Mouse (Mus musculus) CH12.LX (cell line): ENCODE data around the gene Pan3. TPM values are rescaled to one million over a fixed set of nuclear protein-coding genes. Genes with fewer than 3 reads are reported as not detected.

Experiments
- DNase-seq: peaks from one replicate; pipeline ENCODE4 v3.0.0-alpha.2; 2013; ENCODE audit errors: extremely low read depth
- H3K27ac ChIP-seq: 2 replicates; pipeline ENCODE4 v1.5.1; 2012; ENCODE audit warnings: low read depth, mild to moderate bottlenecking, control low read depth, moderate library complexity; ENCODE audit not compliant: insufficient read depth
- H3K27me3 ChIP-seq: replicated peaks from 2 replicates; pipeline ENCODE3; 2012; ENCODE audit warnings: inconsistent platforms
- H3K36me3 ChIP-seq, 2 experiments: replicated peaks in 1 of 2; 2 replicates each; pipeline versions ENCODE3 to v1.6.1; 2012; ENCODE audit warnings: inconsistent platforms in 1 of 2, low read length in 1 of 2, mild to moderate bottlenecking in 1 of 2, mixed read lengths in 1 of 2, moderate library complexity in 1 of 2; ENCODE audit not compliant: control insufficient read depth in 1 of 2, insufficient read depth in 1 of 2
- H3K4me1 ChIP-seq, 2 experiments: 2 replicates each; pipeline ENCODE4 v1.6.1; 2012; ENCODE audit warnings: inconsistent platforms in 1 of 2, moderate library complexity in 1 of 2; ENCODE audit not compliant: insufficient read depth in 2 of 2, control insufficient read depth in 1 of 2
- H3K4me2 ChIP-seq: 2 replicates; pipeline ENCODE4 v1.6.1; 2012; ENCODE audit warnings: low read depth, mild to moderate bottlenecking, control low read depth; ENCODE audit not compliant: poor library complexity, insufficient read depth, severe bottlenecking
- H3K4me3 ChIP-seq, 3 experiments: fragments of 150-350 bp in 1 of 3; sonication (generic) in 1 of 3; replicated peaks in 1 of 3; 2 replicates each; pipeline versions ENCODE3 to v1.5.1; 2011 to 2012; ENCODE audit warnings: low read depth in 2 of 3, low read length in 2 of 3, mild to moderate bottlenecking in 2 of 3, moderate library complexity in 2 of 3, control low read depth in 1 of 3, improper control_type of control experiment in 1 of 3, inconsistent platforms in 1 of 3, mixed read lengths in 1 of 3; ENCODE audit not compliant: poor library complexity in 1 of 3
- H3K79me2 ChIP-seq: replicated peaks from 2 replicates; pipeline ENCODE4 v1.6.1; 2012; ENCODE audit warnings: mild to moderate bottlenecking, moderate library complexity; ENCODE audit not compliant: control insufficient read depth, poor library complexity, insufficient read depth, severe bottlenecking; ENCODE audit errors: extremely low read depth
- H3K9ac ChIP-seq: 2 replicates; pipeline ENCODE4 v1.6.1; 2012; ENCODE audit warnings: low read depth, mild to moderate bottlenecking, control low read depth, moderate library complexity; ENCODE audit not compliant: insufficient read depth
- H3K9me3 ChIP-seq: replicated peaks from 2 replicates; pipeline ENCODE3; 2012; ENCODE audit warnings: low read length, inconsistent platforms, mixed read lengths
- BHLHE40 ChIP-seq: IDR thresholded peaks from 2 replicates; pipeline ENCODE4 v1.6.1; 2011; ENCODE audit warnings: mild to moderate bottlenecking, low read depth, low read length, improper control_type of control experiment
- CHD1 ChIP-seq: IDR thresholded peaks from 2 replicates; pipeline ENCODE4 v1.6.1; 2012; ENCODE audit warnings: low read depth, low read length, improper control_type of control experiment, inconsistent platforms
- CHD2 ChIP-seq: IDR thresholded peaks from 2 replicates; pipeline ENCODE4 v1.6.1; 2011; ENCODE audit warnings: low read length, improper control_type of control experiment
- E2F4 ChIP-seq: IDR thresholded peaks from 2 replicates; pipeline ENCODE4 v1.6.1; 2011; ENCODE audit warnings: low read depth, low read length, improper control_type of control experiment; ENCODE audit not compliant: insufficient replicate concordance
- ELF1 ChIP-seq: IDR thresholded peaks from 2 replicates; pipeline ENCODE4 v1.6.1; 2014; ENCODE audit warnings: low read depth, mild to moderate bottlenecking, inconsistent platforms, low read length, improper control_type of control experiment
- EP300 ChIP-seq: IDR thresholded peaks from 2 replicates; pipeline ENCODE4 v1.6.1; 2011; ENCODE audit warnings: low read length, improper control_type of control experiment
- GABPA ChIP-seq: IDR thresholded peaks from 2 replicates; pipeline ENCODE4 v1.6.1; 2012; ENCODE audit warnings: low read depth, low read length, improper control_type of control experiment, inconsistent platforms; ENCODE audit not compliant: insufficient replicate concordance
- HCFC1 ChIP-seq: IDR thresholded peaks from 2 replicates; pipeline ENCODE4 v1.6.1; 2012; ENCODE audit warnings: low read depth, mild to moderate bottlenecking, inconsistent platforms, low read length, improper control_type of control experiment
- JUN ChIP-seq: IDR thresholded peaks from 2 replicates; pipeline ENCODE4 v1.6.1; 2011; ENCODE audit warnings: low read depth, mild to moderate bottlenecking, low read length, improper control_type of control experiment, moderate library complexity; ENCODE audit not compliant: insufficient read depth
- JUND ChIP-seq: conservative IDR thresholded peaks from 2 replicates; pipeline ENCODE4 v1.6.1; 2011; ENCODE audit warnings: low read depth, low read length, improper control_type of control experiment
- KAT2A ChIP-seq: IDR thresholded peaks from 2 replicates; pipeline ENCODE4 v1.6.1; 2012; ENCODE audit warnings: low read length, improper control_type of control experiment, inconsistent platforms; ENCODE audit not compliant: insufficient replicate concordance
- MAFK ChIP-seq: IDR thresholded peaks from 2 replicates; pipeline ENCODE4 v1.6.1; 2011; ENCODE audit warnings: low read length, improper control_type of control experiment; ENCODE audit not compliant: insufficient replicate concordance
- MAX ChIP-seq: IDR thresholded peaks from 2 replicates; pipeline ENCODE4 v1.6.1; 2011; ENCODE audit warnings: low read length, improper control_type of control experiment
- MAZ ChIP-seq: IDR thresholded peaks from 2 replicates; pipeline ENCODE4 v1.6.1; 2012; ENCODE audit warnings: low read depth, mild to moderate bottlenecking, inconsistent platforms, low read length, improper control_type of control experiment, moderate library complexity
- MEF2A ChIP-seq: IDR thresholded peaks from 2 replicates; pipeline ENCODE4 v1.6.1; 2014; ENCODE audit warnings: low read depth, mild to moderate bottlenecking, inconsistent platforms, low read length, improper control_type of control experiment, borderline replicate concordance
- MYC ChIP-seq: IDR thresholded peaks from 2 replicates; pipeline ENCODE4 v1.6.1; 2011; ENCODE audit warnings: low read depth, mild to moderate bottlenecking, improper control_type of control experiment, low read length
- NELFE ChIP-seq: IDR thresholded peaks from 2 replicates; pipeline ENCODE4 v1.6.1; 2011; ENCODE audit warnings: low read depth, low read length, improper control_type of control experiment
- NRF1 ChIP-seq: IDR thresholded peaks from 2 replicates; pipeline ENCODE4 v1.6.1; 2014; ENCODE audit warnings: low read depth, mild to moderate bottlenecking, inconsistent platforms, low read length, improper control_type of control experiment, moderate library complexity
- PAX5 ChIP-seq: IDR thresholded peaks from 2 replicates; pipeline ENCODE4 v1.6.1; 2012; ENCODE audit warnings: low read length, inconsistent platforms, mixed read lengths
- POLR2A ChIP-seq: IDR thresholded peaks from 2 replicates; pipeline ENCODE4 v1.6.1; 2011; ENCODE audit warnings: low read depth, mild to moderate bottlenecking, improper control_type of control experiment, low read length
- POLR2AphosphoS2 ChIP-seq: IDR thresholded peaks from 2 replicates; pipeline ENCODE4 v1.6.1; 2011; ENCODE audit warnings: low read depth, low read length, improper control_type of control experiment
- RCOR1 ChIP-seq: conservative IDR thresholded peaks from 2 replicates; pipeline ENCODE4 v1.6.1; 2012; ENCODE audit warnings: low read depth, mild to moderate bottlenecking, inconsistent platforms, low read length, improper control_type of control experiment
- SMC3 ChIP-seq: IDR thresholded peaks from 2 replicates; pipeline ENCODE4 v1.6.1; 2011; ENCODE audit warnings: low read depth, low read length, improper control_type of control experiment
- UBTF ChIP-seq: IDR thresholded peaks from 2 replicates; pipeline ENCODE4 v1.6.1; 2012; ENCODE audit warnings: low read depth, mild to moderate bottlenecking, inconsistent platforms, low read length, improper control_type of control experiment, moderate library complexity
- ZC3H11A ChIP-seq: IDR thresholded peaks from 2 replicates; pipeline ENCODE4 v1.6.1; 2012; ENCODE audit warnings: low read depth, mild to moderate bottlenecking, inconsistent platforms, low read length, improper control_type of control experiment
- dilution Hi-C: fragments of 300-500 bp; cut with MboI; formaldehyde crosslinking; loops from 2 replicates; pipeline ENCODE4 v1.14.3; 2020; ENCODE audit warnings: low sequenced_read_pairs; ENCODE audit not compliant: extremely low pct_unique_long_range_greater_than_20kb, extremely low pct_ligation_motif_present
- in situ Hi-C: fragments of 300-500 bp; cut with MboI; formaldehyde crosslinking; loops from 3 replicates; pipeline ENCODE4 v1.14.3; 2019; ENCODE audit warnings: low sequenced_read_pairs, low pct_ligation_motif_present, low pct_unique_long_range_greater_than_20kb, mixed read lengths
- polyA plus RNA-seq: library from polyadenylated mRNA; unstranded; fragments of >175 nt; gene quantifications from 2 replicates; pipeline ENCODE4 v1.2.1, GENCODE M21; 2012; ENCODE audit warnings: low read depth; ENCODE audit not compliant: insufficient read length
- total RNA-seq, 2 experiments: library from RNA; depleted of rRNA; stranded (reverse); fragments of 300-350 nt in 1 of 2; fragments of >200 nt in 1 of 2; gene quantifications; 2 replicates each; pipeline ENCODE4 v1.2.3; 2012 to 2014

Pan3 gene
- total and polyA plus RNA-seq, 3 experiments: 37.6 to 43.5 (median 40.2) TPM

DNA sequence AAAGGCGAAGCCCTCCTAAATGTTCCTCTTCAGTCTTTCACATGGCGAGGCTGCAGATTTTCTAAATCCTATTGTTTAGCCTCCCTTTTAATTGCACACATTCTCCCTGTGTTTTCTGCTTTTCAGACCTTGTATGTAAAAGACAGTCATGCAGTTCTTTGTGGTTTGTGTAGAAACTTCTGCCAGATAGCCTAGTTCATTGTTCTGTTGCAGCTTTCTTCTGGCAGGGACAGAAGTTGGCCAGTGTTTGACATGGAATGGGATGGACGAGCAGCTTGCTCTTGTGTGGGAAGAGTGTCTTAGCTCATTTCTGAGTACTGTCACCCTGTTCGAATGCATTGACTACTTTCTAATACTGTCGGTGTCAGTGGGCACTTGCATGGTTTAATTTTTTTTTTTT is 6.5 kb downstream of the Pan3 start:
- no peaks in the 10 kb centered on the region for H3K9me3 ChIP-seq
- H3K9ac ChIP-seq: no peak overlapping the region

DNA sequence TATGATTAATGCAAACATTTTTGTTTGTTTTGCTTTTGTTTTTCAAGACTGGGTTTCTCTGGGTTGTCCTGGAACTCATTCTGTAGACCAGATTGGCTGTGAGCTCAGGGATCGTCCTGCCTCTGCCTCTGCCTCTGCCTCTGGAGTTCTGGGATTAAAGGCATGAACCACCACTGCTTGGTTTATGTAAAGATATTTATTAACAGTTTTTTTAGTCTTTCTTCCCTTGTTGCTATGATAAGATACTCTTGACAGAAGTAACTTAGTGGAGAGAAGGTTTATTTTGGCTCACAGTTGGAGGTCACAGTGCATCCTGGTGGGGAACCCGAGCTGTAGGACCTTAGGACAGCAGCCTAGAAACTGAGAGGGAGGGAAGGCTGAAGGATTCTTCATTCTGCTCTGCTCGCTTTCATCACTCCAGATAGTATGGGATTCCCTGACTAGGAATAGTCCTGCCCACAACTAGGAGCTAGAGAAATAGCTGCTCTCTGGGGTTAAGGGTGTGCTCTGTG is 11.1 kb downstream of the Pan3 start:
- no peak overlapping the region for H3K4me3 ChIP-seq
- dilution Hi-C loops: no loop called here
- H3K79me2 ChIP-seq: peaks cover 75% of the 10 kb centered on the region
- no peaks in the 10 kb centered on the region for H3K9me3 ChIP-seq
- H3K9ac ChIP-seq: no peak overlapping the region
- peaks cover 0 to 8% of the 10 kb centered on the region in 2 experiments; a peak in 2 of 4 replicates for H3K4me1 ChIP-seq
- TF ChIP-seq MAFK (no peak), NELFE (no peak), UBTF (no peak), CHD1 (no peak), JUND (no peak), HCFC1 (no peak), NRF1 (no peak), ELF1 (no peak), EP300 (no peak), KAT2A (no peak), PAX5 (no peak), BHLHE40 (no peak), MAZ (no peak), RCOR1 (no peak), E2F4 (no peak), JUN (no peak)
- H3K27me3 ChIP-seq: no peaks in the 10 kb centered on the region
- DNase-seq: no peak
- in situ Hi-C loops: no loop called here
- H3K36me3 ChIP-seq: peaks cover 8 to 73% of the 10 kb centered on the region in 2 experiments
- H3K27ac ChIP-seq: no peak overlapping the region
- no peak overlapping the region for H3K4me2 ChIP-seq

More for the DNA sequence above, 6.5 kb downstream of the Pan3 start:
- no peak for TF ChIP-seq ZC3H11A
- TF ChIP-seq POLR2AphosphoS2: no peak
- TF ChIP-seq GABPA: no peak
- TF ChIP-seq MAX: no peak
- no peak for TF ChIP-seq SMC3
- TF ChIP-seq CHD2: no peak
- TF ChIP-seq POLR2A: no peak
- TF ChIP-seq MEF2A: no peak
- no peak for TF ChIP-seq MYC
- TF ChIP-seq, all 38 proteins: peak for 0
- Histone ChIP-seq H3K36me3 (peaks cover 13 to 80% of the 10 kb centered on the region in 2 experiments), H3K4me1 (peaks cover 9 to 42% of the 10 kb centered on the region in 2 experiments), H3K4me2 (no peak overlapping the region), H3K4me3 (no peak overlapping the region), H3K27me3 (no peaks in the 10 kb centered on the region), H3K79me2 (peaks cover 91% of the 10 kb centered on the region), H3K27ac (no peak overlapping the region)
- DNase-seq: no peak
- in situ Hi-C loops (no loop called here), dilution Hi-C loops (no loop called here)
